Mouse (Mus musculus) 3134 (cell line): Measurements from ENCODE around the gene Tmsb10.

Experiments
- DNase-seq: peaks from one replicate; pipeline ENCODE4 v3.0.0-alpha.2; 2011; ENCODE audit warnings: low spot score; ENCODE audit not compliant: insufficient read length; ENCODE audit errors: extremely low read depth

The Tmsb10 gene

GRCm38 (mm10) chr6:72914087-72914749, 44.3 kb downstream of the Tmsb10 start:
- no peak for DNase-seq

DNA sequence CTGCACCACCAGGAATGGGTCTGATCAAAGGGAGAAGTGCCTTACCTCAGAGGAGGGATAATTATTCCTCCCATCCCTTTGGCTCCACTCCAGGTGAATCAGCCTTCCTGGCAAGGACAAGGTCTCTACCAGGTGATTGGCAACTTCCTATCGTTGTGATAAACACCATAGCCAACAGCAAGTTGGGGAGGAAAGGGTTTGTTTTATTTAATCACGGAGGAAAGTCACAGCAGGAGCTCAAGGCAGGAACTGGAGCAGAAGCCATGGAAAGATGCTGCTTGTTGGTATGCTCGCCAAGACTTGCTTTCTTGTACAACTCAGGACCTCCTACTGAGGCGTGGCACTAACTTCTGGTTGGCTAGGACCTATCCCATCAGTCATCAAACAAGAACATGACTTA, 47.3 kb downstream of the Tmsb10 start:
- no peak for DNase-seq
